Mouse (Mus musculus): Measurements from ENCODE around the gene Plppr4. TPM values are rescaled to one million over a fixed set of nuclear protein-coding genes. Genes with fewer than 3 reads are reported as not detected.

Gene Plppr4
- polyA plus RNA-seq (2012) = not detected in 2 replicates

DNA sequence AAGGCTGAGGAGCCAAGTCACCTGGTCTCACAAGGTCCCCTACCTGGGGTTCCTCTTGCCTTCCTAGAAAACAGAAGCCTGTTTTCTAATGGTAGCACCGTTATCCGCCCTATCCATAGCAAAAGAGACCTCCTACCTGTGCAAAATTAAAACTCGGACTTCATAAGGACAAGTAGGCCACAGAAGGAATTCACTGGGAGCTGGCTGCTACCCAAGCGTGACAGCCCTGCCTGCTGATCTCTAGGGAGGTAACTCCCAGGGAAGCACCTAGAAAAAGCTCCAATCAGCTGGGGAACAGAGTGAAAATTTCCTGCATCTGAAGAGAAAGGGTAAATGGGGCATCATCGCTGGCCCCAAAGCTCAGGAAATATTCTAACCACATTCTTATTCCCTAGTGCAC is at the start of gene Plppr4:
Gene Plppr4, minus strand, starts transcription at position 349 of the 400 bp plus-strand sequence.
- no peak for TF ChIP-seq GATA1 (IDR thresholded peaks at IDR 0.05; ENCODE audit: low read length)

DNA sequence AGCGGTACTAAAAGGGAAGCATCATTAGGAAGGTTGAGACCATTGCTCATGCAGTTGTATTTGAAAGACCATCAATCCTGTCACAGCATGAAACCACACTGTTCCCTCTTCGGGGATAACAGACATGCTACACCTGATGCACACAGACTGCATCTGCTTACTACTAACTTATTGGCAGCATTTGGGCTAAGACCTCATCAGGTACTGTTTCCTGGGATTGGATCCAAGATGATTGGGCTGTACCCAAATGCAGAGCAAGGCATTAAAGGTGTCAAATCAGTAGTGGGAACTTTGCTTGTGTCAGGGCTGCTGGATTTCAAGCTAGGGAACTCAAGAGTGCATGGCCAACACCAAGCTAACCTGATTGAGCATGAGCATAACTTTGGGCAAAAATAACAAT is 45.1 kb upstream of the Plppr4 start:
- no peak for TF ChIP-seq GATA1 (IDR thresholded peaks at IDR 0.05; ENCODE audit: low read length)

DNA sequence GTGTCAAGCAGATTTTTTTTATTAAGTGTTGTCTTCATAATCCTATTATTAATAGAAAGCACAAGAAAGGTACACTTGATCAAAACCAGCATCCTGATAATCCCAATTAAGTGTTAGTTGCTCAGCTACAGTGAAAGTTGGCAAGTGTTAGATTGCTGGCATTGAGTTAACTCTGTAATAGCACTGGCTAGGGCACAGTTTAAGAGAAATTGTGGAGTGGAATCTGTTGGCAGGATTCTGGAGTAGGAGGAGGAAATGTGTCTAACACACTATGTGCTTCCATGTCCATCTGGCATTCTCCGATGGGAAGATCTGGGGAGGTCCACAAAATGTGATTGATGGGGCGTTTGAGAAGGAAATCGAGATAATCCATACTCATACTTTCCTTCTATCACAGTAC is 43.1 kb upstream of the Plppr4 start:
- TF ChIP-seq GATA1 (IDR thresholded peaks at IDR 0.05; ENCODE audit: low read length) = no peak

DNA sequence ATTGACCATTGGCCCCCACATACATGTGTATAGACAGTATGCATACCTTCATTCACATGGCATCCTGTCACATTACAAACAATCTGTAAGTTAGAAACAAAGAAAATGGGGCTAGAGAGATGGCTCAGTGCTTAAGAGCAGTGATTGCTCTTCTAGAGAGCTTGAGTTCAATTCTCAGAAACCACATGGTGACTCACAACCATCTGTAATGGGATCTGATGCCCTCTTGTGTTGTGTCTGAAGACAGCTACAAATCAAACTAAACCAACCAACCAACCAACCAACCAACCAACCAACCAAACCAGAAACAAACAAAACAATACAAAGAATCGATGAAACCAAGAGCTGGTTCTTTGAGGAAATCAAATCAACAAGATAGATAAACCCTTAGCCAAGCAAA is 5.4 kb upstream of the Plppr4 start:
- TF ChIP-seq GATA1 (IDR thresholded peaks at IDR 0.05; ENCODE audit: low read length) = no peak

DNA sequence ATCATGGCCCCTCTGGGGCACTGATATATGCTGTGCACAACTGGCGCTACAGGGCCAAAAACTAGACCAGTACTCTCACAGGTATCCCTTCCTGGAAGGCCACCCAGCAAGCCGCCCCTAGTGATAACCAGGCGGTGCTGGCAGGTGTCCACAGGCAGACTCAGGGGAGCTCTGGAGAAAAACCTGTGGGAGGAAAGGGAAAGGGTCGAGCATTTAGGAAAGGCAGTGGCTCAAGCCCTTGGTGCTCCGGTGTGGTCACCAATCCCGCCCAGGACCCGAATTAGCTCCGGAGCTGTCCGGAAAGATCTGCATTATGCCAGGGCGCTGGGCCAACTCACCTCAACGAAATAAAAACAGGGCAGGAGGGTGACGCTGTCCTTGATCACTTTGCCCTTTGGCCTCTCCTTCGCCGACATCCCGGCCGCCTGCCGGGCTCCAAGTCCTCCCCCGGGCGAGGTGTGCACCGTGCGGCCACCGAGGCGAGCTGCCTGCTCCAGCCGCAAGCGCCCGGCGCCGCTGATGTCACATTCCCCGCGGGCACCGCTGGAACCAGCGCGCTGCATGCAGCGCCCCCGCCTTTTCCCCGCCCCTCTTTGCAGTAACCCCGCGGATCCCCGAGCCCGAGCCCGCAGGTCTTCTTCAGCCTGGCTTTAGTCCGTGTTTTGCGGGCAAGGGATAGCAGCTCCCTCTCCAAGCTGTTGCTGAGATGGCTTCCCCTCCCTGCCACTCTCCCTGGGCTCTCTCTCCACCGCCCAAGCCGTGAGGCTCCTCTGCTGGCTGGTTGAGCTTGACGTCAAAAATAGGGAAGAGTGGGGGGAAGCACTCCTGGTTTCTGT is 772 bp downstream of the Plppr4 start:
- TF ChIP-seq GATA1 (IDR thresholded peaks at IDR 0.05; ENCODE audit: low read length) = no peak

DNA sequence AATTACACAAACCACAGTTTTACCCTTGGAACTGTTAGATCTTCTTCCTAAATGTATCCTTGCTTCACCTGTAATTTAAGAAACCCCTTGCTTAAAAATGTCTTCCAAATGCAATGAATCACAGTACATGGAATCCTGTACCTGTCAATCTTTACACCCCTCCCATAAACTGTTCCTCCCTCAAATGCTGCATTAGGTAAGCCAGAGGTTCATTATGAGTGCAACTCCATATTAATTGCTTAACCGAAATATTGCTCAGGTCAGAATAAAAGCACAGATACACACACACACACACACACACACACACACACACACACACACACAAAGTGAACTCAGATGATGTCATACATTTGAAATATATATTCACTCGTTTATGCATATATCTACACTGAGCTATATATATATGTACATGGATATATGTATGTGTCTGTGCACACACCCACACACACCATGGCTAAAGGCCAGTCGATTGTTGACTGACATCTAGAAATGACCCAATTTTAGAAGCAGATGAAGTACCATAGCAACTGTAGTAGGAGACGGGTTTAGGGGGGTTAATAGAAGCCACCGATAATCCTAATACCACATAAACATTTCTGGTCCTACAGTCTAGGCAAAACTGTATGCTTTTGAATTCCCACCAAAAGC is 1.6 kb downstream of the Plppr4 start:
- no peak for TF ChIP-seq GATA1 (IDR thresholded peaks at IDR 0.05; ENCODE audit: low read length)

DNA sequence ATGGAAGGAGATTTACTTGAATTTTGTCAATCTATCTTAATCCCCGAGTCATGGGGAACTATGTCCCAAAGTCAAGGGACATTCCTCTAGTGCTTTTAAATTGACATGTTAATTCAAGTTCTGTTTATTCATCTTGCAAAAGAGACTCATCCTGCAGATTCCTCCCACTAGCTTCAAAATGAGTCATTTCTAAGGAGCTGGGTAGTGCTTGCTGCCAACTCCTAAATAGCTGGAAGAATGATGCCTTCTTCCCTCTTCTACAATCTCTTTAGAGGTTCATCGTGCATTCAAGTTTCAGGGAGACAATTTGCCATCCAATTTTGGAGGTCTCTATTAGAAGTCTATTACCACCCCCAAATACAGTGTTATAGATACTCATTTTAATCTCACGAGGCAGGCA is 3.3 kb downstream of the Plppr4 start:
- TF ChIP-seq GATA1 (IDR thresholded peaks at IDR 0.05; ENCODE audit: low read length) = no peak

DNA sequence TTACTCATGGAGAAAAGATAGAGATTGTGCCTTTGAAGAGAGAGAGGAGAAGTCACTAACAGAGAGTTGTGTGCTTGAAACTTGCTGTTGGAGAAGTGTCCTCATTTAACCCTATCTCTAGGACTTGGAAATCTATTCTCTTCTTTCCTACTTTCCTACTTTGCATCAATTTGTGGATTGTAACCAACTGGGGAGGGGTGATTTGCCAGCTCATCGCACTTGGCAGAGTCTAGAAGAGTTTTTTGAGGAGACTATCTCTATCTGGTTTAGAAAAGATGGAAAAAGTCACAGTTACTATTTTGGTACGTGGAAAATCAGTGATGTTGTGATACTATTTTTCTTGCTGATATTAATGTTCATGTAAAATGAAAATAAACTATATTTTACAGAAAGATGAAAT is 6.7 kb downstream of the Plppr4 start:
- TF ChIP-seq GATA1 (IDR thresholded peaks at IDR 0.05; ENCODE audit: low read length) = no peak

DNA sequence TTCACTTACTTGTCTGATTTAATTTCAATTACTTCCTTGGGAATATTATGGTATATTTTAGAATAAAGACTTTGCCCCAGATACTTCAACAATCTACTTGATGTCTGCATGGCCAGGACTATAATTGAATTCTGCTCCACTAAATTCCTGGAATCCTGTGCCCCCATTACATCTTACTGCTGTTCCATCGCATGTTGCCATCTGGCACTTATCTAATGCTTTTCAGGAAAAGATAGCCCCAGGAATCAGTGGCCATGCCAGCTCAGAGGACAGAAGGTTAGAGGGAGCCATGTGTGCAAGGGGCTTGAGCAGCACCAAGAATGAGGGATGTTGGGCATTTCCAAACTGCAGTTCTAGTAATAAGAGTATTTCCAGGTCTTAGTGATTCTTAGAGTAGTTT is 14.3 kb downstream of the Plppr4 start:
- TF ChIP-seq GATA1 (IDR thresholded peaks at IDR 0.05; ENCODE audit: low read length) = no peak

DNA sequence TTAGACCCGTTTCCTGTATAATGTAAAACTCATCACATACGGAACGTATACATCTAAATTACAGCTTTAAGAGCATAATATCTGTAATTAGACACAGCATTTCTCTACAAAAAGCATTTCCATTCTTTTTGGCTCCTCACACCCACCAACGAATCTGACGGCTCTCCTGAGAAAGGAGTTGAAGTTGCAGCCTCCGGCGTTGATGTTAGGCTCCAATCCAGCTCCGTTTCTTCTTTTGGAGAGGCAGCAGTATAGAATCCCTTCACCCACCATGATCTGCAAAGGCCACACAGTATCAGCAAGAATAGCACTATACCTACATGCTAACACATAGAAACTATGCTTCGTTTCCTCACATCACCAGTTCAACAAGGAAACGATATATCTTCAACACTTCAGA is 29.2 kb downstream of the Plppr4 start:
- TF ChIP-seq GATA1 (IDR thresholded peaks at IDR 0.05; ENCODE audit: low read length) = no peak

DNA sequence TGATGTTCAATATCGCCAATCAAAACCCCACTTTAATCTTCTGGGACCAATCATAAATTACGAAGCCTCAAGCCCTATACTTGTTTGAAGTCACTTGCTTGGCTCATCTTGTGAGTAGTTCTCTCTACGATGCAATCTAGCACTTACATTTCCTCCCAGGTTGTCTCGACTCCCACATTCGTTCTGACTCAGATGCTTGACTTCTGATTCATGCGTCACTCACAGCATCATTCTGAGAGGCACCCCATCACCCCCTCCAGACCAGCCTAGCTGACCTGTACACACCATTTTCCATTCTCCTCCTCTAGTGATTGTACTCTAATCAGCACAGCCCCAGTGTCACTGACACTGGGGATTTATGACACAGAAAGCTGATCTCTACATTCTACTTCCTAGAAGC is 31.2 kb downstream of the Plppr4 start:
- no peak for TF ChIP-seq GATA1 (IDR thresholded peaks at IDR 0.05; ENCODE audit: low read length)

DNA sequence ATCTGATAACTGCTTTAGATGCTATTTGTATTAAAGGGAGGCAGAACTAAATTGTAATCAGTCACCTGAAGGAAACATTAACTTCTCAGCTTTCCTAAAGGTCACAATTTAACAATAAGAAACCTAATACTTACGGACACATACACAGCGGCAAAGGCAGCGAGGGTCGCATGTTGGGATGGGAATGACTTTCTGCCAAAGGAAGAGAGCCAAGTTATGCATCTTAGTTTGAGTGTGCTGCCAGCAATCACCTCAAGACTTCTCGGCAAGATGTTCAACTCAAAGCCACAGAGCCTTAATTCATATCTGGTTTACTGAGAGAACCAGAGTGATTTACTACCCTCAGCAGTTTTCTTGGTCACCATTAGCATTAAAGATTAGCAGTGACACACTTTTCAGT is 34.1 kb downstream of the Plppr4 start:
- no peak for TF ChIP-seq GATA1 (IDR thresholded peaks at IDR 0.05; ENCODE audit: low read length)

DNA sequence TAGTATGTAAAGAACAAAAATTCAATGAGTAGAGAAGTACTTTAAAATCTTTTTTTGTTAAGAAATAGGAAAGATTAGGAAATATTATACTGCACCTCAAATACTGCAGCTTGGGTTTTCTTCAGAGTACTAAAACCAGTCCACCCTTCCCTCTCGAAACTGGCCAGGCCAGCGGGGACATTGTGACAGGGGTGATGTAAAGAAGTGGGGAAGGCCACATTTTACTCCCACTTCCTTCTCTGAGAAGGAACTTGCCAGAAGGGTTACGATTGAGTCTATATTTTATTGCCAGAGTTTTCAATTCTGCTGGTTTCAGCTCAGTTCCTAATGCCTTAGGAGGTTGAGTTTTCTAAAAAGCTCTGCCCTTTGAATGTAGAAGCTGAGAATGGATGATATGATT is 41.0 kb downstream of the Plppr4 start:
- TF ChIP-seq GATA1 (IDR thresholded peaks at IDR 0.05; ENCODE audit: low read length) = no peak

DNA sequence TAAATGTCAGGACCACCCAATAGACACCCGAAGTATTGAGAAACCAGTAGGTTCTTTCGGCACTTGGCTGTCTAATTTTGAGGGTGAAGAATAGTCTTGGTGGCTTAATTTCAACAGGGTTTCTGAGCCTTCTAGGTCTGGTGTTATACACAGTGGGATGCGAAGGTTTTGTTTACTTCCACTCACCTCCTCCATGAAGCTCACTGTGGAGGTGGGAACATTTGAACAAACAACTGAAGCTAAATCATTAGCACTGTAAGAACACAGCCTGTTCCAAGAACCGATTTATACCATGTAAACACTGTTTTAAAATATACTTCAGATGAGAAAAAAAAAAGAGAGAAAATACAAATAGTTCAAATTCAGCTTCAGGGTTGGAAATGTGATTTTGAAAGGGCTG is 47.3 kb downstream of the Plppr4 start:
- no peak for TF ChIP-seq GATA1 (IDR thresholded peaks at IDR 0.05; ENCODE audit: low read length)

DNA sequence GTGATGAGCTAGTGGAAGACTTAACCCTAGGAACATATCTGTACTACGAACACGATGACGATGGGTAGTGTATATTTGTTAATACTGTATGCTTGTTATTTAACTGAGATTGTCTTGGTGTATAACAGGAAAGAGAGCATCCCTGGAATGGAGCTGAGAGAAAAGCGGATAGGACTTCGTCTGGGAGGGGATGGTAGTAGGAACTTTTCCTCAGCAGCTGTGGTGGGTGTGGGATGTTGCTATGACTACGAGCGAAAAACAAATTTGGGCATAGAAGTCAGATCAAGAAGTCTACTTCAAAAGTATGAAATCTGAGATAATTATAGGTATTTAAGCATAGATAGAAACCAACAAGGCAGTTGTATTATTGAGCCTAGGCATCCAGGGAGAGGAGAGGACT is 48.6 kb downstream of the Plppr4 start:
- TF ChIP-seq GATA1 (IDR thresholded peaks at IDR 0.05; ENCODE audit: low read length) = no peak

DNA sequence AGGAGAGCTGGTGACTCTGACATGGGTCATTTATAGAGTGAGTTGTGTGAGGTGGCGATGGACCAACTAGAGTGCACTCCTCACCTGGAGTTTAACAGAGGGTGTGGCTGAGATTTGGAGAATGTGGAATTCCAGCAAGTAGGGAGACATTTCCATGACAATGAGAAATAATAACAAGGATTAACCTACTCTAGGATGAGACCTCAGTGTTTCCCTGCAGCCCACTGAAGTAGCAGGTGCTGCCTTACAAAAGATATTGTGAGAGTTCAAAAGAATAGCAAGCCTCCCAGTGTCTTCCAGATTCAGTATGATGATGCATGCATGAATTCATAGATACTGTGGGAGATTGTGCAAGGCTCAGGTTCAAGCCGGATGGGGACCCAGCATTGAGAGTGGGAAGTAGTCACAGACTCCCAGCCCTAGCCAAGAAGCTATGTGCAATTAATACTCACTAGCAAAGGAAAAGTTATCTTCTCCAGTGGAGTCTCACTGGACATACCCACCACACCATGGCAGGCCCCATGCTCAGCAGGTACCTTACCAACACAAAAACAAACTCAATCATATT is 49.8 kb downstream of the Plppr4 start:
- TF ChIP-seq GATA1 (IDR thresholded peaks at IDR 0.05; ENCODE audit: low read length) = no peak

DNA sequence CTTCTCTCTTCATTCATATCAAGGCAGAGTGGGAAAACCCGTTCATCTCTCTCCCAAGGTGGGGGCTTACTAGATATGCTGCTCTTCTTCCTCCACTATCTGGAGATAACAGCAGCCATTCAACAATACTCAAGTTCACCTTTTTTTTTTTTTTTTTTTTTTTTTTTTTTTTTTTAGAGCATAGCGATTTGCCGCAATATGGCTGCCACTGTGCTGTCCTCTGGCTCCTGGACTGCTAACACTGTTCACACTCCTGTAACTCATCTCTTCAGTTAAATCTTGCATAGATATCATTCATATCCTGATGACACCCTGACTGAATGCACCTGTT is 51.1 kb downstream of the Plppr4 start:
- TF ChIP-seq GATA1 (IDR thresholded peaks at IDR 0.05; ENCODE audit: low read length) = no peak

Data from G1E-ER4 (cell line).